ENCODE assay signal across 8 mouse cellular contexts in genomic region chr6:87002521-87003055, GRCm38 (mm10). TPM values are rescaled to one million over a fixed set of nuclear protein-coding genes. Genes with fewer than 3 reads are reported as not detected.
A peak's percentile ranks its signal among the peaks of the same experiment; 100 is the strongest.
DNase-seq lines count a peak whose midpoint lies in the region; ATAC-seq and TF ChIP-seq lines count a peak whose summit lies in the region.

No protein-coding gene starts in this region.

- H3K79me2 ChIP-seq in CH12.LX (replicated peaks; ENCODE audit: control insufficient read depth, extremely low read depth, insufficient read depth, poor library complexity, severe bottlenecking): no peaks in the 10 kb centered on the region

- H3K36me3 ChIP-seq in CH12.LX (replicated peaks in 1 of 2; ENCODE audit: control insufficient read depth in 1 of 2, insufficient read depth in 1 of 2, low read length in 1 of 2): peaks cover 4 to 16% of the 10 kb centered on the region in 2 experiments
- peaks cover 20% of the 10 kb centered on the region for H3K36me3 ChIP-seq in heart, embryonic 14.5 days (ENCODE audit: control insufficient read depth, insufficient read depth, low read length)
- peaks cover 12% of the 10 kb centered on the region for H3K36me3 ChIP-seq in liver, postnatal 0 days (replicated peaks; ENCODE audit: insufficient read depth, low read length)

- ATAC-seq in erythroid progenitor cell, adult 5-6 weeks (replicated peaks; ENCODE audit: low FRiP score, poor library complexity, severe bottlenecking): peak; percentile 85
- 0 out of 2 replicates have a peak, but pooled peaks have one; percentile 57 for ATAC-seq in heart, embryonic 14.5 days (ENCODE audit: insufficient number of reproducible peaks, insufficient read depth, low FRiP score, low read depth)
- ATAC-seq in liver, postnatal 0 days: peak; percentile 57; the same call in 1 of the 2 replicates

- no peak overlapping the region for H3K4me3 ChIP-seq in CH12.LX (replicated peaks in 1 of 3; ENCODE audit: low read depth in 2 of 3, low read length in 2 of 3, poor library complexity in 1 of 3)
- no peak overlapping the region for H3K4me3 ChIP-seq in heart, embryonic 14.5 days (ENCODE audit: control insufficient read depth in 1 of 2, insufficient read depth in 1 of 2, low read depth in 1 of 2, low read length in 2 of 2)
- H3K4me3 ChIP-seq in liver, postnatal 0 days (ENCODE audit: low read depth, low read length): no peak overlapping the region
- no peak overlapping the region for H3K4me3 ChIP-seq in olfactory bulb, adult 2 months (ENCODE audit: insufficient read depth, low read depth, low read length)

- peak; percentile 98 for DNase-seq in CH12.LX (ENCODE audit: extremely low read depth)
- DNase-seq in brain, embryonic 14.5 days (ENCODE audit: low read depth): peak; percentile 88
- peak; percentile 91 to 97 for DNase-seq in kidney, postnatal 25 days
- peak; percentile 84 for DNase-seq in liver, postnatal 0 days
- peak; percentile 26 to 49 for DNase-seq in thymus, adult 18-20 months

- 0 out of 2 replicates have a peak overlapping the region, but pooled peaks have one; percentile 3 for H3K9ac ChIP-seq in CH12.LX (ENCODE audit: insufficient read depth, low read depth)
- H3K9ac ChIP-seq in heart, embryonic 14.5 days (ENCODE audit: low read length): 0 out of 2 replicates have a peak overlapping the region, but pooled peaks have one; percentile 8
- no peak overlapping the region for H3K9ac ChIP-seq in liver, postnatal 0 days (replicated peaks)

- H3K4me2 ChIP-seq in CH12.LX (ENCODE audit: insufficient read depth, low read depth, poor library complexity, severe bottlenecking): peak overlapping the region; percentile 52
- H3K4me2 ChIP-seq in heart, embryonic 14.5 days (ENCODE audit: low read length): 0 out of 2 replicates have a peak overlapping the region, but pooled peaks have one; percentile 7
- H3K4me2 ChIP-seq in liver, postnatal 0 days (ENCODE audit: low read depth, low read length): no peak overlapping the region

- H3K27me3 ChIP-seq in CH12.LX (replicated peaks): no peaks in the 10 kb centered on the region
- H3K27me3 ChIP-seq in heart, embryonic 14.5 days (ENCODE audit: control insufficient read depth, insufficient read depth, low read length): no peaks in the 10 kb centered on the region
- no peaks in the 10 kb centered on the region for H3K27me3 ChIP-seq in liver, postnatal 0 days (ENCODE audit: insufficient read depth, low read length)

- H3K27ac ChIP-seq in CH12.LX (ENCODE audit: insufficient read depth, low read depth): peak overlapping the region; percentile 58
- H3K27ac ChIP-seq in heart, embryonic 14.5 days (replicated peaks in 1 of 2; ENCODE audit: control insufficient read depth in 1 of 2, insufficient read depth in 1 of 2, low read depth in 2 of 2, low read length in 2 of 2): peak overlapping the region; percentile 50 to 66; a peak in 2 of 4 replicates
- H3K27ac ChIP-seq in liver, postnatal 0 days (ENCODE audit: low read depth): no peak overlapping the region
- H3K27ac ChIP-seq in olfactory bulb, adult 2 months (ENCODE audit: insufficient read depth, low read depth, low read length): peak overlapping the region; percentile 20; the same call in 1 of the 2 replicates

- in situ Hi-C loops in CH12.LX (cut with MboI; ENCODE audit: low pct_ligation_motif_present, low pct_unique_long_range_greater_than_20kb, low sequenced_read_pairs): loop anchor here (10.0 kb wide), 1 partner anchor 188 kb away; no protein-coding TSS in a partner anchor

- peak; percentile 66 for TF ChIP-seq RAD21 in CH12.LX (IDR thresholded peaks at IDR 0.05; ENCODE audit: low read depth, low read length)

- dilution Hi-C loops in CH12.LX (cut with MboI; ENCODE audit: extremely low pct_ligation_motif_present, extremely low pct_unique_long_range_greater_than_20kb, low sequenced_read_pairs): no loop called here

- 45% methylated on average over 8 of the region's 8 CpGs for WGBS in heart, embryonic 14.5 days
- 38% methylated on average over 8 of the region's 8 CpGs for WGBS in liver, postnatal 0 days (ENCODE audit: insufficient replicate concordance)
- WGBS in olfactory bulb, adult 2 months: 14% methylated on average over 8 of the region's 8 CpGs

- no peaks in the 10 kb centered on the region for H3K9me3 ChIP-seq in CH12.LX (replicated peaks; ENCODE audit: low read length)
- no peaks in the 10 kb centered on the region for H3K9me3 ChIP-seq in heart, embryonic 14.5 days (ENCODE audit: control insufficient read depth, low read length)
- no peaks in the 10 kb centered on the region for H3K9me3 ChIP-seq in liver, postnatal 0 days (ENCODE audit: low read length)

- peak; percentile 100 for TF ChIP-seq EP300 in CH12.LX (IDR thresholded peaks at IDR 0.05; ENCODE audit: low read length)
- no peak for TF ChIP-seq EP300 in liver, postnatal 0 days (IDR thresholded peaks at IDR 0.05; ENCODE audit: low read depth)

- H3K4me1 ChIP-seq in CH12.LX (ENCODE audit: control insufficient read depth in 1 of 2, insufficient read depth in 2 of 2): peaks cover 6 to 28% of the 10 kb centered on the region in 2 experiments
- H3K4me1 ChIP-seq in heart, embryonic 14.5 days (ENCODE audit: control insufficient read depth in 2 of 2, insufficient read depth in 2 of 2, low read length in 2 of 2): peaks cover 0 to 11% of the 10 kb centered on the region in 2 experiments; a peak in 2 of 4 replicates
- H3K4me1 ChIP-seq in liver, postnatal 0 days (ENCODE audit: insufficient read depth): peaks cover 7% of the 10 kb centered on the region
- H3K4me1 ChIP-seq in olfactory bulb, adult 2 months (ENCODE audit: control insufficient read depth, insufficient read depth, low read length): peaks cover 4% of the 10 kb centered on the region

- TF ChIP-seq CTCF in CH12.LX (conservative IDR thresholded peaks at IDR 0.05 in 1 of 2, IDR thresholded peaks at IDR 0.05 in 1 of 2; ENCODE audit: low read depth in 2 of 2, low read length in 2 of 2): peak; percentile 88 to 91
- peak; percentile 83 for TF ChIP-seq CTCF in brain, embryonic 14.5 days (IDR thresholded peaks at IDR 0.05; ENCODE audit: borderline replicate concordance, extremely low read depth, insufficient read depth, insufficient read length)
- peak; percentile 92 for TF ChIP-seq CTCF in liver, postnatal 0 days (IDR thresholded peaks at IDR 0.05; ENCODE audit: low read depth)
- TF ChIP-seq CTCF in olfactory bulb, adult 2 months (IDR thresholded peaks at IDR 0.05; ENCODE audit: insufficient read depth, low read depth, low read length): no peak

- no peak for TF ChIP-seq POLR2A in CH12.LX (IDR thresholded peaks at IDR 0.05; ENCODE audit: low read depth, low read length)
- TF ChIP-seq POLR2A in brain, embryonic 14.5 days (IDR thresholded peaks at IDR 0.05; ENCODE audit: borderline replicate concordance, extremely low read depth, insufficient read depth, insufficient read length, poor library complexity, severe bottlenecking): no peak
- TF ChIP-seq POLR2A in olfactory bulb, adult 2 months (IDR thresholded peaks at IDR 0.05; ENCODE audit: insufficient read depth, low read depth, low read length): no peak

TF ChIP-seq in CH12.LX, 34 proteins besides CTCF, POLR2A, EP300 and RAD21 (continues in another document):
- TF ChIP-seq ZMIZ1 (IDR thresholded peaks at IDR 0.05; ENCODE audit: low read depth, low read length) (0 out of 2 replicates have a peak, but pooled peaks have one; percentile 28), PAX5 (IDR thresholded peaks at IDR 0.05; ENCODE audit: low read length) (no peak), JUND (conservative IDR thresholded peaks at IDR 0.05; ENCODE audit: low read depth, low read length) (peak; percentile 99), TCF12 (IDR thresholded peaks at IDR 0.05; ENCODE audit: low read depth, low read length) (peak; percentile 65), IRF4 (IDR thresholded peaks at IDR 0.05; ENCODE audit: low read depth, low read length) (peak; percentile 100), BHLHE40 (IDR thresholded peaks at IDR 0.05; ENCODE audit: low read depth, low read length) (peak; percentile 65; the same call in 1 of the 2 replicates), RCOR1 (conservative IDR thresholded peaks at IDR 0.05; ENCODE audit: low read depth, low read length) (peak; percentile 91), MAFK (IDR thresholded peaks at IDR 0.05; ENCODE audit: insufficient replicate concordance, low read length) (peak; percentile 98), UBTF (IDR thresholded peaks at IDR 0.05; ENCODE audit: low read depth, low read length) (no peak; the same call in 1 of the 2 replicates), KAT2A (IDR thresholded peaks at IDR 0.05; ENCODE audit: insufficient replicate concordance, low read length) (no peak), POLR2AphosphoS2 (IDR thresholded peaks at IDR 0.05; ENCODE audit: low read depth, low read length) (no peak), E2F4 (IDR thresholded peaks at IDR 0.05; ENCODE audit: insufficient replicate concordance, low read depth, low read length) (no peak), ZNF384 (IDR thresholded peaks at IDR 0.05; ENCODE audit: low read depth, low read length) (no peak), GABPA (IDR thresholded peaks at IDR 0.05; ENCODE audit: insufficient replicate concordance, low read depth, low read length) (no peak)

RNA-seq across cellular contexts. Expression of gene Nfu1, which starts 6.4 kb away (rescaled TPM):
- total RNA-seq in CH12.LX (2012; rRNA removed): 93.8 and 109 TPM in 2 replicates
- 148 and 195 TPM in 2 replicates for total RNA-seq in CH12.LX (2014; rRNA removed)
- 133 and 146 TPM in 2 replicates for polyA plus RNA-seq in CH12.LX (2012; ENCODE audit: insufficient read length, low read depth)
- polyA plus RNA-seq in brain, embryonic 14.5 days (2012; rRNA removed): 130 and 160 TPM in 2 replicates
- 13.0 and 21.6 TPM in 2 replicates for total RNA-seq in erythroid progenitor cell, adult 5-6 weeks (2015; ENCODE audit: low replicate concordance)
- 11.4 and 51.8 TPM in 2 replicates for total RNA-seq in erythroid progenitor cell, adult 5-6 weeks (2017; ENCODE audit: low replicate concordance)
- 104 and 108 TPM in 2 replicates for polyA plus RNA-seq in heart, embryonic 14.5 days (2014; fragmentation: Nextera tagmentation; extraction: Ambion mirVana)
- 53.5 and 57.7 TPM in 2 replicates for polyA plus RNA-seq in liver, postnatal 0 days (2015; fragmentation: Nextera tagmentation; extraction: Ambion mirVana)
- polyA plus RNA-seq in olfactory bulb, adult 2 months (2012; ENCODE audit: insufficient read depth, insufficient read length, low replicate concordance, missing spikeins): not detected in 2 replicates

RNA-seq across cellular contexts. Expression of gene Gfpt1, which starts 40.1 kb away (rescaled TPM):
- total RNA-seq in CH12.LX (2012; rRNA removed): 32.1 and 32.6 TPM in 2 replicates
- 22.8 and 24.9 TPM in 2 replicates for total RNA-seq in CH12.LX (2014; rRNA removed)
- polyA plus RNA-seq in CH12.LX (2012; ENCODE audit: insufficient read length, low read depth): 34.8 and 35.3 TPM in 2 replicates
- polyA plus RNA-seq in brain, embryonic 14.5 days (2012; rRNA removed): 26.7 and 43.8 TPM in 2 replicates
- total RNA-seq in erythroid progenitor cell, adult 5-6 weeks (2015; ENCODE audit: low replicate concordance): 8.3 and 11.7 TPM in 2 replicates
- total RNA-seq in erythroid progenitor cell, adult 5-6 weeks (2017; ENCODE audit: low replicate concordance): 4.8 and 6.3 TPM in 2 replicates
- polyA plus RNA-seq in heart, embryonic 14.5 days (2014; fragmentation: Nextera tagmentation; extraction: Ambion mirVana): 12.3 and 13.4 TPM in 2 replicates
- 3.6 and 4.1 TPM in 2 replicates for polyA plus RNA-seq in liver, postnatal 0 days (2015; fragmentation: Nextera tagmentation; extraction: Ambion mirVana)
- 104 TPM in 1 of 2 replicates, not detected in the other for polyA plus RNA-seq in olfactory bulb, adult 2 months (2012; ENCODE audit: insufficient read depth, insufficient read length, low replicate concordance, missing spikeins)

Comparison
In these comparisons a context has a peak if more than half of its experiments do, and no peak if none do; other contexts are left out.
1. DNase-seq: peak in every context shown above with its lines; median percentile 98 in CH12.LX; 94 in kidney, postnatal 25 days; 88 in brain, embryonic 14.5 days; 84 in liver, postnatal 0 days; 38 in thymus, adult 18-20 months.
2. RNA of gene Nfu1, which starts 6.4 kb away (polyA plus RNA-seq): 133 to 146 TPM in CH12.LX, 130 to 160 TPM in brain, embryonic 14.5 days, 104 to 108 TPM in heart, embryonic 14.5 days and 53.5 to 57.7 TPM in liver, postnatal 0 days; not detected in olfactory bulb, adult 2 months; every median in the first group is over 10 times any median in the second.
3. Peak in every context shown above with its lines, with median percentiles within 50 percentile points of each other: ATAC-seq.